Mouse (Mus musculus) hindbrain, embryonic 12.5 days (tissue): ENCODE results near the gene Ppp1r9b. TPM values are rescaled to one million over a fixed set of nuclear protein-coding genes. Genes with fewer than 3 reads are reported as not detected.
"Not testable (repeated sequence)": the region's sequence is repeated elsewhere in the genome, so short reads cannot be mapped to it uniquely, and the experiment has no call there.

Experiments used
- ATAC-seq: fragments of 200-750 bp; cut with Nextera tagmentation; 2 replicates; pipeline ENCODE4 v1.8.0; 2017; ENCODE audit warnings: moderate TSS enrichment; ENCODE audit not compliant: low FRiP score
- H3K27ac ChIP-seq: fragments of 300-500 bp; sonication (generic); 2 replicates; pipeline ENCODE4 v1.5.1; 2016; ENCODE audit warnings: mild to moderate bottlenecking
- H3K27me3 ChIP-seq: fragments of 300-500 bp; sonication (generic); 2 replicates; pipeline ENCODE4 v1.6.1; 2016; ENCODE audit warnings: mild to moderate bottlenecking
- H3K36me3 ChIP-seq: fragments of 300-500 bp; sonication (generic); 2 replicates; pipeline ENCODE4 v1.6.1; 2016; ENCODE audit warnings: mild to moderate bottlenecking
- H3K4me1 ChIP-seq: fragments of 300-500 bp; sonication (generic); 2 replicates; pipeline ENCODE4 v1.6.1; 2016
- H3K4me2 ChIP-seq: fragments of 300-500 bp; sonication (generic); replicated peaks from 2 replicates; pipeline ENCODE4 v1.6.1; 2016; ENCODE audit warnings: mild to moderate bottlenecking
- H3K4me3 ChIP-seq: fragments of 300-500 bp; sonication (generic); 2 replicates; pipeline ENCODE4 v1.5.1; 2016; ENCODE audit warnings: mild to moderate bottlenecking
- H3K9ac ChIP-seq: fragments of 300-500 bp; sonication (generic); 2 replicates; pipeline ENCODE4 v1.6.1; 2016; ENCODE audit warnings: mild to moderate bottlenecking, moderate library complexity
- H3K9me3 ChIP-seq: fragments of 300-500 bp; sonication (generic); replicated peaks from 2 replicates; pipeline ENCODE4 v1.6.1; 2016; ENCODE audit warnings: mild to moderate bottlenecking
- WGBS: fragments of 180-500 bp; shearing (Covaris S2); methylation state at CpG from one replicate; pipeline ENCODE4 v1.1.7; 2016; 5-methylcytosine and 5-hydroxymethylcytosine counted together
- polyA plus RNA-seq: library from polyadenylated mRNA; unstranded; fragments of >200 nt; fragmentation: Nextera tagmentation; extraction: Ambion mirVana; gene quantifications from 2 replicates; pipeline ENCODE4 v1.2.1, GENCODE M21; 2016

Gene Ppp1r9b
- polyA plus RNA-seq, 1 experiment from 2014 or later, result 16.8 TPM

GRCm38 (mm10) chr11:95010841-95011403, 20.1 kb downstream of the Ppp1r9b start:
- not testable (repeated sequence) for H3K9me3 ChIP-seq, ATAC-seq, H3K27me3 ChIP-seq
- Histone ChIP-seq H3K4me1 (peaks cover 72% of the 10 kb centered on the region), H3K4me3 (peak overlapping the region; percentile 72), H3K9ac (peak overlapping the region; percentile 95), H3K36me3 (peaks cover 22% of the 10 kb centered on the region), H3K4me2 (peak overlapping the region; percentile 77), H3K27ac (peak overlapping the region; percentile 98)
- 8% methylated on average over 3 of the region's 4 CpGs for WGBS

GRCm38 (mm10) chr11:95011416-95011815, 20.6 kb downstream of the Ppp1r9b start:
- Histone ChIP-seq H3K27ac (peak overlapping the region; percentile 98), H3K4me1 (peaks cover 72% of the 10 kb centered on the region), H3K27me3 (no peaks in the 10 kb centered on the region), H3K4me3 (peak overlapping the region; percentile 72), H3K36me3 (peaks cover 27% of the 10 kb centered on the region), H3K9me3 (no peaks in the 10 kb centered on the region), H3K4me2 (peak overlapping the region; percentile 77), H3K9ac (peak overlapping the region; percentile 95)
- ATAC-seq, result no peak
- WGBS, result 41% methylated on average over 1 of the region's 1 CpGs

GRCm38 (mm10) chr11:95012075-95012474, 21.2 kb downstream of the Ppp1r9b start:
- peaks cover 30% of the 10 kb centered on the region for H3K36me3 ChIP-seq
- H3K4me3 ChIP-seq, result peak overlapping the region; percentile 72
- 55% methylated on average over 3 of the region's 3 CpGs for WGBS
- H3K9me3 ChIP-seq, result no peaks in the 10 kb centered on the region
- no peaks in the 10 kb centered on the region for H3K27me3 ChIP-seq
- peak overlapping the region; percentile 98 for H3K27ac ChIP-seq
- H3K4me2 ChIP-seq, result peak overlapping the region; percentile 77
- H3K4me1 ChIP-seq, result peaks cover 69% of the 10 kb centered on the region
- H3K9ac ChIP-seq, result peak overlapping the region; percentile 95
- no peak for ATAC-seq

- peak overlapping the region; percentile 72 for H3K4me3 ChIP-seq
- WGBS, result 39% methylated on average over 3 of the region's 3 CpGs
- ATAC-seq, result no peak
- no peaks in the 10 kb centered on the region for H3K27me3 ChIP-seq
- H3K4me1 ChIP-seq, result peaks cover 64% of the 10 kb centered on the region
- peak overlapping the region; percentile 95 for H3K9ac ChIP-seq
- peaks cover 33% of the 10 kb centered on the region for H3K36me3 ChIP-seq
- peak overlapping the region; percentile 77 for H3K4me2 ChIP-seq
- no peaks in the 10 kb centered on the region for H3K9me3 ChIP-seq
- peak overlapping the region; percentile 40; the same call in 1 of the 2 replicates for H3K27ac ChIP-seq
These were observed 21.7 kb downstream of the Ppp1r9b start for GRCm38 (mm10) chr11:95012487-95012886.

- Histone ChIP-seq H3K9ac (peak overlapping the region; percentile 27; the same call in 1 of the 2 replicates), H3K27me3 (no peaks in the 10 kb centered on the region), H3K27ac (no peak overlapping the region), H3K4me2 (no peak overlapping the region), H3K4me3 (no peak overlapping the region), H3K4me1 (peaks cover 50% of the 10 kb centered on the region), H3K36me3 (peaks cover 59% of the 10 kb centered on the region), H3K9me3 (no peaks in the 10 kb centered on the region)
- no peak for ATAC-seq
- WGBS, result 78% methylated on average over 3 of the region's 3 CpGs
These were observed 24.6 kb downstream of the Ppp1r9b start for GRCm38 (mm10) chr11:95015484-95015883.

- no peaks in the 10 kb centered on the region for H3K9me3 ChIP-seq
- no peak overlapping the region for H3K27ac ChIP-seq
- H3K27me3 ChIP-seq, result no peaks in the 10 kb centered on the region
- H3K4me3 ChIP-seq, result no peak overlapping the region
- no peak for ATAC-seq
- no peaks in the 10 kb centered on the region; the same call in 1 of the 2 replicates for H3K4me1 ChIP-seq
- no peak overlapping the region for H3K9ac ChIP-seq
- peaks cover 83% of the 10 kb centered on the region for H3K36me3 ChIP-seq
- 85% methylated on average over 10 of the region's 10 CpGs for WGBS
- H3K4me2 ChIP-seq, result no peak overlapping the region
These were observed 31.6 kb downstream of the Ppp1r9b start for GRCm38 (mm10) chr11:95022237-95022992.

- Histone ChIP-seq H3K27me3 (no peaks in the 10 kb centered on the region), H3K9me3 (no peaks in the 10 kb centered on the region), H3K4me2 (no peak overlapping the region), H3K36me3 (peaks cover 77% of the 10 kb centered on the region), H3K4me3 (no peak overlapping the region), H3K4me1 (peaks cover 7% of the 10 kb centered on the region), H3K9ac (no peak overlapping the region), H3K27ac (no peak overlapping the region)
- ATAC-seq, result no peak
- WGBS, result 95% methylated on average over 9 of the region's 9 CpGs
These were observed 32.6 kb downstream of the Ppp1r9b start for GRCm38 (mm10) chr11:95023481-95023880.

GRCm38 (mm10) chr11:95024439-95025184, 33.8 kb downstream of the Ppp1r9b start:
- H3K4me3 ChIP-seq, result no peak overlapping the region
- no peaks in the 10 kb centered on the region for H3K9me3 ChIP-seq
- H3K27ac ChIP-seq, result peak overlapping the region; percentile 30; the same call in 1 of the 2 replicates
- no peak overlapping the region for H3K9ac ChIP-seq
- no peak for ATAC-seq
- H3K4me1 ChIP-seq, result peaks cover 8% of the 10 kb centered on the region
- H3K27me3 ChIP-seq, result no peaks in the 10 kb centered on the region
- 77% methylated on average over 29 of the region's 29 CpGs for WGBS
- H3K36me3 ChIP-seq, result peaks cover 68% of the 10 kb centered on the region
- H3K4me2 ChIP-seq, result no peak overlapping the region

GRCm38 (mm10) chr11:95025227-95026012, 34.6 kb downstream of the Ppp1r9b start:
- ATAC-seq, result 0 out of 2 replicates have a peak, but pooled peaks have one; percentile 17

GRCm38 (mm10) chr11:95026090-95026542, 35.3 kb downstream of the Ppp1r9b start:
- H3K4me2 ChIP-seq, result no peak overlapping the region
- H3K27me3 ChIP-seq, result no peaks in the 10 kb centered on the region
- no peak overlapping the region for H3K4me3 ChIP-seq
- no peak overlapping the region for H3K9ac ChIP-seq
- peak overlapping the region; percentile 40 for H3K27ac ChIP-seq
- ATAC-seq, result 0 out of 2 replicates have a peak, but pooled peaks have one; percentile 36
- H3K9me3 ChIP-seq, result no peaks in the 10 kb centered on the region
- peaks cover 53% of the 10 kb centered on the region for H3K36me3 ChIP-seq
- 75% methylated on average over 6 of the region's 6 CpGs for WGBS
- H3K4me1 ChIP-seq, result peaks cover 8% of the 10 kb centered on the region

More at GRCm38 (mm10) chr11:95025227-95026012, 34.6 kb downstream of the Ppp1r9b start:
- H3K4me1 ChIP-seq, result peaks cover 8% of the 10 kb centered on the region
- WGBS, result 85% methylated on average over 11 of the region's 11 CpGs
- H3K4me3 ChIP-seq, result no peak overlapping the region
- H3K9ac ChIP-seq, result no peak overlapping the region
- no peaks in the 10 kb centered on the region for H3K9me3 ChIP-seq
- H3K27ac ChIP-seq, result peak overlapping the region; percentile 40; the same call in 1 of the 2 replicates
- no peak overlapping the region for H3K4me2 ChIP-seq
- no peaks in the 10 kb centered on the region for H3K27me3 ChIP-seq
- peaks cover 60% of the 10 kb centered on the region for H3K36me3 ChIP-seq

- ATAC-seq, result no peak
- Histone ChIP-seq H3K27me3 (no peaks in the 10 kb centered on the region), H3K4me2 (no peak overlapping the region), H3K9me3 (no peaks in the 10 kb centered on the region), H3K9ac (no peak overlapping the region), H3K36me3 (peaks cover 49% of the 10 kb centered on the region), H3K4me1 (peaks cover 8% of the 10 kb centered on the region), H3K4me3 (no peak overlapping the region), H3K27ac (no peak overlapping the region)
- WGBS, result 88% methylated on average over 6 of the region's 6 CpGs
These were observed 36.0 kb downstream of the Ppp1r9b start for GRCm38 (mm10) chr11:95026849-95027248.
